Mouse (Mus musculus): ENCODE measurements around the gene Brd3. TPM values are rescaled to one million over a fixed set of nuclear protein-coding genes. Genes with fewer than 3 reads are reported as not detected.

Gene Brd3
- total RNA-seq (2023), result 10 to 100 TPM; 78.9 to 85.4 TPM

DNA sequence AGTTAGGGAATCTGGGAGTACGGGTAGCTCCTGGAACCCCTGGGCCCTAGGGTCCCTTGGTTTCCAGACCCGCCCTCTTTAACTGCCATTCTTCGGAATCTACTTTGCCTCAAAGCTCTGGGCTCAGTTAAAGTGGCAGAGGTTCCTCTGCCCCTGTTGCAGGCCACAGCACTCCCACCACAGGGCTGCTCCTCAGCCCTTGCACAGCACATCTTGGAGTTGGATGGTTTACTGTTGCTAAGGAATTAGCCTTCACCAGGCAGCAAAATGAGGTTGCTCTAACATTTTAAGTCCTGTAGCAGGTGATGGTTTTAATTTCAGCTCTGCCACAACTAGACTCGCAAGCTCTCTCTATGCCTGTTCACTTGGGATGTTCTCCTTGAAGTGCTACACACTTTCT lies at the start of gene Brd3:
Gene Brd3 (minus strand): TSS at position 101 of the 400 bp plus-strand sequence.

DNA sequence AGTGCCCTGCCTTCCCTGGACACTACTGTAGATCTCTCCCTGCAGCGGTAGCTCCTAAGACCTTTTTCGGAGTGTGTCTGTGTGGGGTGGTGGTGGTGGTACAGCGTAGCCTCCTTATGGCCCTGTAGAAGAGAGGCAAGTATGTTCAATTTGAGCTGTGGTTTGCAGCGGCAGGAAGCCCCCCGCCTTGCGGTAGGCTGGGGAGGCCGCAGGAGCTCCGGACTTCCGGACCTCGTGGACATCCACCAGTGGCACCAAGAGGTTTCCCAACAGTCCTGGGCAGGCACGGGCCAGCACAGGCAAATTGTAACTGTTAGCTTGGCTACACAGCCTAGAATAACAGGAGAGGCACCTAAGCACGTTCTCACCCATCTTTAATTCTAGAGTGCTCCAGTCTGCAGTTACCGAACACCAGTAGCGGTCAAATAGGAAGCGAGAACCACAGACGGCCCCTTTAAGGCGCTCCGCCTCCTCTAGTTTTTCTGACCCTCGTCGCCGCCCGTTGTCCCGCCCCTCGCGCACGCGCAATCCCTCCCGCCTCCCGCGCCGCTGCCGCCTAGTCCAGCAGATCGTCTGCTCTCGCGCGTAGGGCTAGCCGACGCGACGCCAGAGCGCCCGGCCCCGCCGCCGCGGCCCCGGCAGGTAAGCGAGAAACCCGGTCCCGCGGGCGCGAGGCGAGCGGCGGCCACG lies 7.3 kb upstream of the Brd3 start, which contains the start of gene Wdr5:
Gene Wdr5 (plus strand): TSS at position 519 of the 690 bp plus-strand sequence.

GRCm38 (mm10) chr2:27441767-27442707 lies 65.4 kb downstream of the Brd3 start, which contains the start of gene Brd3os:
Gene Brd3os, plus strand, starts transcription at chr2:27442324.

GRCm38 (mm10) chr2:27426855-27427457 lies 80.5 kb downstream of the Brd3 start, which contains the start of gene Vav2:
Gene Vav2, minus strand, starts transcription at chr2:27427033.

Other genes with a start within 250 kb of the Brd3 start
- gene Vav2, start 80.6 kb downstream of the Brd3 start, total RNA-seq (2023), result 1 to 10 TPM; 6.1 to 9.5 TPM
- under 1 TPM; 0.26 to 0.53 TPM for gene Brd3os, start 65.3 kb downstream of the Brd3 start, total RNA-seq (2023)
- gene Wdr5, start 7.5 kb upstream of the Brd3 start, total RNA-seq (2023), result 10 to 100 TPM; 51.5 to 60.4 TPM
- gene Rxra, start 168.8 kb upstream of the Brd3 start, total RNA-seq (2023), result 10 to 100 TPM; 32.3 to 43.8 TPM

All from neutrophil, adult 59 days (primary cell).